Comparison of ENCODE assay signal across 20 mouse cellular contexts in genomic region chr1:120321270-120322021, GRCm38 (mm10). TPM values are rescaled to one million over a fixed set of nuclear protein-coding genes. Genes with fewer than 3 reads are reported as not detected.
DNase-seq lines count a peak whose midpoint lies in the region; ATAC-seq and TF ChIP-seq lines count a peak whose summit lies in the region.
"Had no signal": no experiment of that assay in that cellular context is flagged by ENCODE, and none has a peak within 500 bp of the region (broad histone marks: within the 10 kb centered on the region; RNA-seq: fewer than 3 reads in every experiment).

No protein-coding gene starts in this region.

- TF ChIP-seq POLR2A in brain, embryonic 14.5 days (IDR thresholded peaks at IDR 0.05; ENCODE audit: borderline replicate concordance, extremely low read depth, insufficient read depth, insufficient read length, poor library complexity, severe bottlenecking), result no peak

- ATAC-seq in forebrain, embryonic 12.5 days (ENCODE audit: low FRiP score), result peak; percentile 53; the same call in 1 of the 2 replicates
- peak; percentile 62 for ATAC-seq in hindbrain, embryonic 12.5 days (ENCODE audit: low FRiP score)
- ATAC-seq in midbrain, embryonic 14.5 days (ENCODE audit: low FRiP score, low TSS enrichment), result peak; percentile 65

- H3K4me3 ChIP-seq in forebrain, embryonic 12.5 days (replicated peaks), result no peak overlapping the region
- H3K4me3 ChIP-seq in forebrain, embryonic 10.5 days, result no peak overlapping the region
- H3K4me3 ChIP-seq in hindbrain, embryonic 12.5 days, result no peak overlapping the region
- no peak overlapping the region for H3K4me3 ChIP-seq in midbrain, embryonic 14.5 days (replicated peaks; ENCODE audit: low read depth, low read length)
- H3K4me3 ChIP-seq: embryonic facial prominence, embryonic 13.5 days; limb, embryonic 13.5 days; liver, embryonic 15.5 days had no signal

- 78% methylated on average over 16 of the region's 16 CpGs for WGBS in forebrain, embryonic 12.5 days
- WGBS in forebrain, embryonic 10.5 days, result 89% methylated on average over 16 of the region's 16 CpGs
- 71% methylated on average over 16 of the region's 16 CpGs for WGBS in hindbrain, embryonic 12.5 days
- 49% methylated on average over 16 of the region's 16 CpGs for WGBS in midbrain, embryonic 14.5 days

- no peaks in the 10 kb centered on the region for H3K9me3 ChIP-seq in forebrain, embryonic 12.5 days
- H3K9me3 ChIP-seq in forebrain, embryonic 10.5 days, result no peaks in the 10 kb centered on the region
- H3K9me3 ChIP-seq in hindbrain, embryonic 12.5 days (replicated peaks), result no peaks in the 10 kb centered on the region
- H3K9me3 ChIP-seq in midbrain, embryonic 14.5 days (ENCODE audit: control insufficient read depth, low read length), result no peaks in the 10 kb centered on the region
- H3K9me3 ChIP-seq: embryonic facial prominence, embryonic 13.5 days; limb, embryonic 13.5 days; liver, embryonic 15.5 days had no signal

- peak overlapping the region; percentile 36; the same call in 1 of the 2 replicates for H3K27ac ChIP-seq in forebrain, embryonic 12.5 days
- H3K27ac ChIP-seq in forebrain, embryonic 10.5 days, result no peak overlapping the region
- no peak overlapping the region; the same call in 1 of the 2 replicates for H3K27ac ChIP-seq in hindbrain, embryonic 12.5 days
- no peak overlapping the region for H3K27ac ChIP-seq in midbrain, embryonic 14.5 days (replicated peaks; ENCODE audit: low read depth, low read length)
- H3K27ac ChIP-seq: embryonic facial prominence, embryonic 13.5 days; limb, embryonic 13.5 days; liver, embryonic 15.5 days had no signal

- DNase-seq in forebrain, embryonic 10.5 days (ENCODE audit: extremely low spot score, low spot score), result no peak
- DNase-seq in brain, embryonic 14.5 days (ENCODE audit: low read depth), result peak; percentile 75
- peak; percentile 62 for DNase-seq in midbrain, embryonic 14.5 days
- DNase-seq in adrenal gland, adult (ENCODE audit: inconsistent age in 2 of 2, low spot score in 1 of 2), result no peak
- DNase-seq in frontal cortex, postnatal 25 days (ENCODE audit: low spot score in 2 of 2), result no peak
- DNase-seq in heart, postnatal 25 days (ENCODE audit: low spot score), result no peak
- DNase-seq: adrenal gland, postnatal 10 days; cerebellum, adult 11-12 months; kidney, adult 2 months; kidney, postnatal 14 days; lung, postnatal 14 days; right cerebral cortex, postnatal 4 days had no signal

- H3K36me3 ChIP-seq in forebrain, embryonic 12.5 days (replicated peaks), result no peaks in the 10 kb centered on the region
- no peaks in the 10 kb centered on the region for H3K36me3 ChIP-seq in forebrain, embryonic 10.5 days (replicated peaks)
- no peaks in the 10 kb centered on the region for H3K36me3 ChIP-seq in hindbrain, embryonic 12.5 days
- H3K36me3 ChIP-seq in midbrain, embryonic 14.5 days (ENCODE audit: control insufficient read depth, insufficient read depth, low read length), result no peaks in the 10 kb centered on the region
- H3K36me3 ChIP-seq: embryonic facial prominence, embryonic 13.5 days; limb, embryonic 13.5 days; liver, embryonic 15.5 days had no signal

- no peaks in the 10 kb centered on the region for H3K27me3 ChIP-seq in forebrain, embryonic 12.5 days
- no peaks in the 10 kb centered on the region for H3K27me3 ChIP-seq in forebrain, embryonic 10.5 days (ENCODE audit: poor library complexity, severe bottlenecking)
- no peaks in the 10 kb centered on the region for H3K27me3 ChIP-seq in hindbrain, embryonic 12.5 days
- no peaks in the 10 kb centered on the region for H3K27me3 ChIP-seq in midbrain, embryonic 14.5 days (ENCODE audit: control insufficient read depth, insufficient read depth, low read length)
- H3K27me3 ChIP-seq: embryonic facial prominence, embryonic 13.5 days; limb, embryonic 13.5 days; liver, embryonic 15.5 days had no signal

- intact Hi-C loops in heart, postnatal 25 days (cut with DNase I), result no loop called here

- H3K4me2 ChIP-seq in forebrain, embryonic 12.5 days, result no peak overlapping the region
- no peak overlapping the region for H3K4me2 ChIP-seq in hindbrain, embryonic 12.5 days (replicated peaks)
- H3K4me2 ChIP-seq in midbrain, embryonic 14.5 days (ENCODE audit: low read length), result 0 out of 2 replicates have a peak overlapping the region, but pooled peaks have one; percentile 8
- H3K4me2 ChIP-seq: embryonic facial prominence, embryonic 13.5 days; limb, embryonic 13.5 days; liver, embryonic 15.5 days had no signal

- H3K4me1 ChIP-seq in forebrain, embryonic 12.5 days, result no peaks in the 10 kb centered on the region
- H3K4me1 ChIP-seq in forebrain, embryonic 10.5 days, result 0 out of 2 replicates have a peak, but pooled peaks cover 2% of the 10 kb centered on the region
- peaks cover 5% of the 10 kb centered on the region; the same call in 1 of the 2 replicates for H3K4me1 ChIP-seq in hindbrain, embryonic 12.5 days
- H3K4me1 ChIP-seq in midbrain, embryonic 14.5 days (ENCODE audit: control insufficient read depth, insufficient read depth, low read length), result 0 out of 2 replicates have a peak, but pooled peaks cover 7% of the 10 kb centered on the region
- H3K4me1 ChIP-seq: embryonic facial prominence, embryonic 13.5 days; limb, embryonic 13.5 days; liver, embryonic 15.5 days had no signal

- no peak overlapping the region for H3K9ac ChIP-seq in forebrain, embryonic 12.5 days
- H3K9ac ChIP-seq in hindbrain, embryonic 12.5 days, result no peak overlapping the region
- no peak overlapping the region for H3K9ac ChIP-seq in midbrain, embryonic 14.5 days (replicated peaks; ENCODE audit: low read length)
- H3K9ac ChIP-seq: embryonic facial prominence, embryonic 13.5 days; limb, embryonic 13.5 days; liver, embryonic 15.5 days had no signal

- no peak for TF ChIP-seq CTCF in brain, embryonic 14.5 days (IDR thresholded peaks at IDR 0.05; ENCODE audit: borderline replicate concordance, extremely low read depth, insufficient read depth, insufficient read length)

RNA-seq across cellular contexts. Expression of gene C1ql2, which starts 18.9 kb away (rescaled TPM):
- polyA plus RNA-seq in forebrain, embryonic 12.5 days (2016; fragmentation: Nextera tagmentation; extraction: Ambion mirVana), result 0.13 and 0.40 TPM in 2 replicates
- 0.09 TPM in 1 of 2 replicates, not detected in the other for polyA plus RNA-seq in forebrain, embryonic 10.5 days (2016; fragmentation: Nextera tagmentation; extraction: Ambion mirVana)
- polyA plus RNA-seq in brain, embryonic 14.5 days (2012; rRNA removed), result 3.7 and 6.0 TPM in 2 replicates
- 2.7 and 3.3 TPM in 2 replicates for polyA plus RNA-seq in hindbrain, embryonic 12.5 days (2016; fragmentation: Nextera tagmentation; extraction: Ambion mirVana)
- polyA plus RNA-seq in midbrain, embryonic 14.5 days (2014; fragmentation: Nextera tagmentation; extraction: Ambion mirVana), result 12.0 and 16.2 TPM in 2 replicates
- total RNA-seq in heart, postnatal 25 days (2021), result not detected
- total RNA-seq: gastrocnemius, adult 8-10 months; megakaryocyte-erythroid progenitor cell, adult 5-6 weeks had no signal
- polyA plus RNA-seq: heart, embryonic 16.5 days; liver, embryonic 15.5 days had no signal

RNA-seq across cellular contexts. Expression of gene Steap3, which starts 48.9 kb away (rescaled TPM):
- 1.5 and 1.7 TPM in 2 replicates for polyA plus RNA-seq in forebrain, embryonic 12.5 days (2016; fragmentation: Nextera tagmentation; extraction: Ambion mirVana)
- 3.4 and 3.5 TPM in 2 replicates for polyA plus RNA-seq in forebrain, embryonic 10.5 days (2016; fragmentation: Nextera tagmentation; extraction: Ambion mirVana)
- 3.0 and 3.7 TPM in 2 replicates for polyA plus RNA-seq in brain, embryonic 14.5 days (2012; rRNA removed)
- polyA plus RNA-seq in hindbrain, embryonic 12.5 days (2016; fragmentation: Nextera tagmentation; extraction: Ambion mirVana), result 2.4 and 3.6 TPM in 2 replicates
- 2.4 and 3.2 TPM in 2 replicates for polyA plus RNA-seq in midbrain, embryonic 14.5 days (2014; fragmentation: Nextera tagmentation; extraction: Ambion mirVana)
- 10 to 100 TPM; 26.8 to 35.9 TPM for total RNA-seq in heart, postnatal 25 days (2021)

Comparison
In these comparisons a context has a peak if more than half of its experiments do, and no peak if none do; other contexts are left out.
1. DNase-seq: peak in brain, embryonic 14.5 days (single experiment) and midbrain, embryonic 14.5 days (single experiment); none in forebrain, embryonic 10.5 days (single experiment), adrenal gland, adult (0 of 2), frontal cortex, postnatal 25 days (0 of 2) and heart, postnatal 25 days (single experiment).
2. Peak in every context shown above with its lines, with median percentiles within 50 percentile points of each other: ATAC-seq.